Mouse (Mus musculus): ENCODE data around the gene Foxn2. TPM values are rescaled to one million over a fixed set of nuclear protein-coding genes. Genes with fewer than 3 reads are reported as not detected.
A peak's percentile ranks its signal among the peaks of the same experiment; 100 is the strongest.

Foxn2 gene
- polyA plus RNA-seq, 2 experiments = 4.8 to 8.8 TPM

DNA sequence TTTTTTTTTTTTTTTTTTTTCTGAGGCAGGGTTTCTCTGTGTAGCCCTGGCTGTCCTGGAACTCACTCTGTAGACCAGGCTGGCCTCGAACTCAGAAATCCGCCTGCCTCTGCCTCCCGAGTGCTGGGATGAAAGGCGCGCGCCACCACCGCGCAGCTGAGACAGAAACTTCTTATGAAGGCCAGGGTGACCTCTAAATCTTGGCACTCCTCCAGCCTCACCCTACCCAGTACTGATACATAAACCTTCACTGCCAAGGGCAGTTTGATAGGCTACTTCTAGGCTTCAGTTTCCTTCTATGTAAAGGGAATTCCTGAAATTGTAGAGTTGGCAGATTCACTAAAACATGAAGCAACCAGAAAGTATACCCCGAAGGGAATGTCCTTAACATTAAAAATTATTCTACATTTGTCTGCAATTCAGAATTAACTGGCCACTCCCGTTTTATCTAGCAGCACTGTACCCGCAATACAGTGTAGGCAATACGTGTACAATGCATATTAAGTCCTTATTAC lies 918 bp upstream of the Foxn2 start:
- TF ChIP-seq CTCF (IDR thresholded peaks at IDR 0.05; ENCODE audit: low read depth) (no peak), EP300 (IDR thresholded peaks at IDR 0.05; ENCODE audit: low read depth) (no peak)
- ATAC-seq (ENCODE audit: insufficient read depth) (peak; percentile 24; the same call in 1 of the 2 replicates), DNase-seq (ENCODE audit: low read depth in 3 of 3, low spot score in 3 of 3) (peak in 1 of 3 experiments; percentile 39)
- no peaks in the 10 kb centered on the region; the same call in none of the 2 replicates for H3K9me3 ChIP-seq (ENCODE audit: control insufficient read depth, low read length)
- H3K36me3 ChIP-seq (replicated peaks; ENCODE audit: control insufficient read depth, insufficient read depth, low read depth) = no peaks in the 10 kb centered on the region
- 63% methylated on average over 12 of the region's 12 CpGs for WGBS (ENCODE audit: insufficient replicate concordance)
- H3K4me3 ChIP-seq (ENCODE audit: insufficient read depth in 1 of 2, low read depth in 2 of 2, low read length in 2 of 2) = peak overlapping the region in 1 of 2 experiments; percentile 96; a peak in 2 of 4 replicates
- H3K9ac ChIP-seq (replicated peaks) = peak overlapping the region; percentile 97
- H3K27me3 ChIP-seq (ENCODE audit: control insufficient read depth, insufficient read depth, low read length) = no peaks in the 10 kb centered on the region
- H3K4me2 ChIP-seq (ENCODE audit: low read depth) = peak overlapping the region; percentile 82
- peak overlapping the region; percentile 68 for H3K27ac ChIP-seq
- peaks cover 21 to 32% of the 10 kb centered on the region in 2 experiments for H3K4me1 ChIP-seq (replicated peaks; ENCODE audit: control insufficient read depth in 2 of 2, insufficient read depth in 2 of 2, low read length in 1 of 2)

DNA sequence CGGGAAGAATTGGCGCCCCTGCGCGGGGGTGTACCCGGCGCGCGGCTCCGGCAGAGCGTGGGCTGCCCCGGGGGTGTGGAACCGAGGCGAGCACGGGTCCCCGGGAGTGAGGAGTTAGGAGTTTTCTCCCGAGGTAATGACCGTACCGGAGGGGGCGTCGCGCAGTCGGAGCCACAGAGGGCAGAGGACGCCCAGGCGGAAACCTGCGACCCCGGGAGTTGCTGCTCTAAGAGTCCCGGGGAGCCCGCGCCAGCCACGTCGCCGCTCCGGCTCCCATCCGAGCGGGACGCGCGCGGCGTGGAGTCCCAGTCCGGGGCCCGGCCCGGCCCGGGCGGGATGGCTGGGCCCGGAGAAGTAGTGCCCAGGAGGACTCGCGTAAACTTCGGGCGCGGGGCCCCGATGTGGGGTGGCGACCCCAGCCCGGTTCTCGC lies 505 bp downstream of the Foxn2 start:
- Histone ChIP-seq H3K27me3 (ENCODE audit: control insufficient read depth, insufficient read depth, low read length) (no peaks in the 10 kb centered on the region), H3K9ac (replicated peaks) (peak overlapping the region; percentile 97), H3K36me3 (replicated peaks; ENCODE audit: control insufficient read depth, insufficient read depth, low read depth) (no peaks in the 10 kb centered on the region), H3K27ac (peak overlapping the region; percentile 73), H3K4me2 (ENCODE audit: low read depth) (peak overlapping the region; percentile 82), H3K4me3 (ENCODE audit: insufficient read depth in 1 of 2, low read depth in 2 of 2, low read length in 2 of 2) (peak overlapping the region; percentile 68 to 96), H3K9me3 (ENCODE audit: control insufficient read depth, low read length) (no peaks in the 10 kb centered on the region; the same call in none of the 2 replicates), H3K4me1 (replicated peaks; ENCODE audit: control insufficient read depth in 2 of 2, insufficient read depth in 2 of 2, low read length in 1 of 2) (peaks cover 29 to 39% of the 10 kb centered on the region in 2 experiments)
- DNase-seq (ENCODE audit: low read depth in 3 of 3, low spot score in 3 of 3) (peak in 1 of 3 experiments; percentile 24), ATAC-seq (ENCODE audit: insufficient read depth) (peak; percentile 15)
- 0% methylated on average over 41 of the region's 55 CpGs for WGBS (ENCODE audit: insufficient replicate concordance)
- no peak for TF ChIP-seq EP300 (IDR thresholded peaks at IDR 0.05; ENCODE audit: low read depth)
- TF ChIP-seq CTCF (IDR thresholded peaks at IDR 0.05; ENCODE audit: low read depth) = no peak

DNA sequence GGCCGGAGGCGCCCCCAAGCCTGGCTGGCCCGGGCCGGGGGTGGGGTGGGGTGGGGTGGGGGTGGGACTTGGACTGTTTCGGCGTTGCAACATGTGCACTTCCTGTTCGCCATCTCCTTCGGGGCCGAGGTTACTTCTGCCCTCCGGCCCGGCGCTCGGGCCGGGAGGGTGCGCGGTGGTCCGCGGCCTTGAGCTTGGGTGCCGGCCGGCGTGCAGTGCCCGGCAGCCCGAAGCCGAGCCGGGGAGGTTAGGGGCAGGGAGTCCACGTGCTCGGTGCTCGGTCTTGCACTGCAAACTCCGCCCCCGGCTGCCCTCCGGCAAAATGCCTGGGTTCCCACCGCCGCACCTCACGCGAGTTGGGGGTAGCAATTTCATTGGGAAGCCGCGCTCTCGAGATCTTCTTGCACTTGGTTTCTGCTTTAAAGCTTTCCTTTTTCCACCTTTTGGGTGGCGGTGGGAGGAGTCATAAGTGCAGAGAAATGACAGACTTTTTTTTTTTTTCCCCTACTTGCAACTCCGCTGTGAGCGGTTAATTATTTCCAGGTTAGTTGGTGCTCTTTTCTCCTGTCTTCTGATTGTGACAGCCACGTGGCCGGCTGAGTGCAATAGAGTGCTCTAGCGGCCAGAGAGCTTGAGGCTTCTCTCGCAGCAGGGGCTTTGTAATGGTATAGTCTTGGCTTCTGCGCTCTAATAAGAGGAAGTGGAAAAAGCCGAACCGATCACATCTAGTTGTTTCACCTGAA lies 1.1 kb downstream of the Foxn2 start:
- Histone ChIP-seq H3K36me3 (replicated peaks; ENCODE audit: control insufficient read depth, insufficient read depth, low read depth) (no peaks in the 10 kb centered on the region), H3K4me3 (ENCODE audit: insufficient read depth in 1 of 2, low read depth in 2 of 2, low read length in 2 of 2) (peak overlapping the region; percentile 68 to 96), H3K4me1 (replicated peaks; ENCODE audit: control insufficient read depth in 2 of 2, insufficient read depth in 2 of 2, low read length in 1 of 2) (peaks cover 24 to 37% of the 10 kb centered on the region in 2 experiments), H3K9ac (replicated peaks) (peak overlapping the region; percentile 97), H3K27me3 (ENCODE audit: control insufficient read depth, insufficient read depth, low read length) (no peaks in the 10 kb centered on the region), H3K9me3 (ENCODE audit: control insufficient read depth, low read length) (no peaks in the 10 kb centered on the region; the same call in none of the 2 replicates), H3K4me2 (ENCODE audit: low read depth) (peak overlapping the region; percentile 82), H3K27ac (peak overlapping the region; percentile 73)
- WGBS (ENCODE audit: insufficient replicate concordance) = under 1% methylated on average over 47 of the region's 48 CpGs
- ATAC-seq (ENCODE audit: insufficient read depth) (peak; percentile 26), DNase-seq (ENCODE audit: low read depth in 3 of 3, low spot score in 3 of 3) (peak in 1 of 3 experiments; percentile 68)
- peak; percentile 22 for TF ChIP-seq CTCF (IDR thresholded peaks at IDR 0.05; ENCODE audit: low read depth)
- TF ChIP-seq EP300 (IDR thresholded peaks at IDR 0.05; ENCODE audit: low read depth) = no peak

DNA sequence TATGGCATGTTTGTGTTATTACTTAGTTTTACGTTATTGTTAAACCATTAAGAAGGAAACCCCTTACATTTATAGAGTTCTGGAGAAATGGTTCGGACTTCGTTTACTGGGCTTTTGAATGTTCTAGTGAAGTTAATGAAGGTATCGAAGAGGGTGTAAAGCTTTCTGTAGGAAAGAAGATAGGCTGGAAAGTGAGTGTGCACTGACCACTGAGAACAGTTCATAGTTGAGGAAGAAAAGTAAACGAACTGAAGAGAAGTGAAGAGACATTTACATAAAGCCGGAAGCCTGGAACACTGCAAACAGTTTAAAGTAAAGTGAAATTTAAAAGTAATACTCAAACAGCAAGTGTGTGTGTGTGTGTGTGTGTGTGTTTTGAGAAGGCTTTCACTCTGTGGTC lies 2.1 kb downstream of the Foxn2 start:
- peak overlapping the region; percentile 59 for H3K9ac ChIP-seq (replicated peaks)
- H3K27me3 ChIP-seq (ENCODE audit: control insufficient read depth, insufficient read depth, low read length) = no peaks in the 10 kb centered on the region

DNA sequence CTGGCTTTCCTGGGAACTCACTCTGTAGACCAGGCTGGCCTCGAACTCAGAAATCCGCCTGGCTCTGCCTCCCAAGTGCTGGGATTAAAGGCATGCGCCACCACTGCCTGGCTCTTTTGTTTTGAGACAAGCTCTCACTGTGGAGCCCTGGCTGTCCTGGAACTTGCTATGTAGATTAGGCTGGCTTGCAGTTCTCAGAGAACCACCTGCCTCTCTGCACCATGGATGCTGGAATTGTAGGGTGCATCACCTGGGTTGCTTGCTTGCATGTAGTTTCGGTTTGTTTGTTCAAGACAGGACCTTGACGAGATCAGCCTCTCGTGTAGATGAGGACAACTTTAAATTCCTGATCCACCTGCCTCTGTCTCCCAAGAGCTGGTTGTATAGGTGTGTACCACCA lies 2.7 kb downstream of the Foxn2 start:
- Histone ChIP-seq H3K4me3 (ENCODE audit: insufficient read depth in 1 of 2, low read depth in 2 of 2, low read length in 2 of 2) (peak overlapping the region; percentile 15 to 48; a peak in 3 of 4 replicates), H3K4me1 (replicated peaks; ENCODE audit: control insufficient read depth in 2 of 2, insufficient read depth in 2 of 2, low read length in 1 of 2) (peaks cover 19 to 29% of the 10 kb centered on the region in 2 experiments), H3K27ac (no peak overlapping the region; the same call in 1 of the 2 replicates), H3K9me3 (ENCODE audit: control insufficient read depth, low read length) (no peaks in the 10 kb centered on the region), H3K9ac (replicated peaks) (peak overlapping the region; percentile 59), H3K27me3 (ENCODE audit: control insufficient read depth, insufficient read depth, low read length) (no peaks in the 10 kb centered on the region), H3K4me2 (ENCODE audit: low read depth) (peak overlapping the region; percentile 75), H3K36me3 (replicated peaks; ENCODE audit: control insufficient read depth, insufficient read depth, low read depth) (no peaks in the 10 kb centered on the region)
- DNase-seq (ENCODE audit: low read depth in 3 of 3, low spot score in 3 of 3) (no peak), ATAC-seq (ENCODE audit: insufficient read depth) (no peak)
- 67% methylated on average over 6 of the region's 6 CpGs for WGBS (ENCODE audit: insufficient replicate concordance)
- no peak for TF ChIP-seq CTCF (IDR thresholded peaks at IDR 0.05; ENCODE audit: low read depth)
- TF ChIP-seq EP300 (IDR thresholded peaks at IDR 0.05; ENCODE audit: low read depth) = no peak

More for the DNA sequence above, 2.1 kb downstream of the Foxn2 start:
- TF ChIP-seq EP300 (IDR thresholded peaks at IDR 0.05; ENCODE audit: low read depth) = no peak
- DNase-seq (ENCODE audit: low read depth in 3 of 3, low spot score in 3 of 3) (no peak), ATAC-seq (ENCODE audit: insufficient read depth) (no peak)
- Histone ChIP-seq H3K4me1 (replicated peaks; ENCODE audit: control insufficient read depth in 2 of 2, insufficient read depth in 2 of 2, low read length in 1 of 2) (peaks cover 22 to 33% of the 10 kb centered on the region in 2 experiments), H3K36me3 (replicated peaks; ENCODE audit: control insufficient read depth, insufficient read depth, low read depth) (no peaks in the 10 kb centered on the region), H3K27ac (peak overlapping the region; percentile 37), H3K4me3 (ENCODE audit: insufficient read depth in 1 of 2, low read depth in 2 of 2, low read length in 2 of 2) (peak overlapping the region; percentile 48 to 68), H3K9me3 (ENCODE audit: control insufficient read depth, low read length) (no peaks in the 10 kb centered on the region), H3K4me2 (ENCODE audit: low read depth) (peak overlapping the region; percentile 75)
- WGBS (ENCODE audit: insufficient replicate concordance) = 35% methylated on average over 6 of the region's 6 CpGs

Data from liver, embryonic 14.5 days (tissue).